Mouse (Mus musculus) limb, embryonic 11.5 days (tissue): ENCODE results near the gene Sox8. TPM values are rescaled to one million over a fixed set of nuclear protein-coding genes. Genes with fewer than 3 reads are reported as not detected.

ENCODE experiments used
- ATAC-seq: fragments of 200-750 bp; cut with Nextera tagmentation; 2 replicates; pipeline ENCODE4 v1.8.0; 2017; ENCODE audit warnings: low read depth; ENCODE audit not compliant: insufficient number of reproducible peaks, low FRiP score, low TSS enrichment
- DNase-seq: peaks from one replicate; pipeline ENCODE4 v3.0.0-alpha.2; 2015; ENCODE audit warnings: low spot score
- H3K27ac ChIP-seq: fragments of 300-500 bp; sonication (generic); replicated peaks from 2 replicates; pipeline ENCODE4 v1.5.1; 2014; ENCODE audit warnings: low read depth, mild to moderate bottlenecking, low read length
- H3K27me3 ChIP-seq: fragments of 300-500 bp; sonication (generic); 2 replicates; pipeline ENCODE4 v1.6.1; 2014; ENCODE audit warnings: mild to moderate bottlenecking, low read length, mixed read lengths; ENCODE audit not compliant: control insufficient read depth, insufficient read depth
- H3K36me3 ChIP-seq: fragments of 300-500 bp; sonication (generic); 2 replicates; pipeline ENCODE4 v1.6.1; 2014; ENCODE audit warnings: mild to moderate bottlenecking, low read length, moderate library complexity, mixed read lengths; ENCODE audit not compliant: control insufficient read depth, insufficient read depth
- H3K4me1 ChIP-seq: fragments of 300-500 bp; sonication (generic); 2 replicates; pipeline ENCODE4 v1.6.1; 2014; ENCODE audit warnings: low read length, mixed read lengths; ENCODE audit not compliant: control insufficient read depth, insufficient read depth
- H3K4me2 ChIP-seq: fragments of 300-500 bp; sonication (generic); 2 replicates; pipeline ENCODE4 v1.6.1; 2014; ENCODE audit warnings: low read depth, mild to moderate bottlenecking, moderate library complexity; ENCODE audit not compliant: severe bottlenecking
- H3K4me3 ChIP-seq: fragments of 300-500 bp; sonication (generic); 2 replicates; pipeline ENCODE4 v1.5.1; 2014; ENCODE audit warnings: low read depth, low read length
- H3K9ac ChIP-seq: fragments of 300-500 bp; sonication (generic); 2 replicates; pipeline ENCODE4 v1.6.1; 2014; ENCODE audit warnings: mild to moderate bottlenecking, low read length
- H3K9me3 ChIP-seq: fragments of 300-500 bp; sonication (generic); 2 replicates; pipeline ENCODE4 v1.6.1; 2016; ENCODE audit warnings: low read length; ENCODE audit not compliant: control insufficient read depth
- WGBS: fragments of 180-500 bp; shearing (Covaris S2); extraction: QIAGEN DNeasy Blood & Tissue Kit; methylation state at CpG from one replicate; pipeline ENCODE4 v1.1.7; 2014; 5-methylcytosine and 5-hydroxymethylcytosine counted together
- polyA plus RNA-seq: library from polyadenylated mRNA; unstranded; fragments of >200 nt; fragmentation: Nextera tagmentation; extraction: Ambion mirVana; gene quantifications from 2 replicates; pipeline ENCODE4 v1.2.1, GENCODE M21; 2014

Gene Sox8
- 7.1 and 8.8 TPM in 2 replicates for polyA plus RNA-seq

DNA sequence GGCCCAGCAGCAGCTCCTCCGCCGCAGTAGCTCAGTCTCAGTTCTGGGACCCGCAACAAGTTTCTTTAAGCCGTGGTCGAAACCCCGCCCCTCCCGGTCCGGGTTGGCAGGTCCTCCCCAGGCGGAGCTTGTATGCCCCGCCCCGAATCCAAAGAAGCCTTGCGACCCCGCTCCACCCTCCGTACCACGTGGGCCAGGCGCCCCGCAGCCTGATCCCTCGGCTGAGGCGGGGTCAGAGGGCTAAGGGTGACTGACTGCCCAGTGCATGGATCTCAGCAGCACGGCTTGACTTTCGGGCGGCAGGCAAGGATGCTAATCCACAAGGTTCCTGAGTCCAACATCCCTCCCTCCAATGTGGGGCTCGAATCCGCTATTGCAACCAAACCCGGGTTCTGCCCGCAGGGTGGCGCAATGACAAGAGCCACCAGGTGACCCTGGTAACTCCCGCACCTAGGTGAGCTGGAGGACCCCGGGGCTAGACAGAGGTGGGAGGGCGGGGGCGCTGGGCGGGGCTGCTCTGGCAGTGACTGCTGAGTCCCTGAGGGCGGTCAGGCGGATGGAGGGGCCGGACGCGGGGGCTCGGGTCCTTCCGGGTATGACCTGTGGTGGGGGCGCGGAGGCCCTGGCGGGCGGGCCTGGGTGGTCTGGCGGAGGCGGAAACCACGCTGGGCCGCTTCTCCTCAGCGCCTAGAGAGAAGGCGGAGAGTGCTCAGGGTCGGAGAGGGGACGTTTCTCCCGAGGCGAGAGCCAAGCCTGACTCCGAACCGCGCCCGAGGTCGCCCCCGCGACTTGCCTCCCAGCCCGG is at the start of gene Sox8:
TSS of gene Sox8 (minus strand) at position 39 of the 805 bp plus-strand sequence.
- H3K4me2 ChIP-seq = peak within 1 kb of the TSS; percentile 85
- H3K4me1 ChIP-seq = peaks cover 24% of the 10 kb centered on the region
- H3K9me3 ChIP-seq = no peaks in the 10 kb centered on the region
- H3K27me3 ChIP-seq = peaks cover 11% of the 10 kb centered on the region
- under 1% methylated on average over 58 of the region's 61 CpGs for WGBS
- ATAC-seq (peak; percentile 86), DNase-seq (peak; percentile 92)
- H3K27ac ChIP-seq = 0 out of 2 replicates have a peak within 1 kb of the TSS, but pooled peaks have one; percentile 42
- no peaks in the 10 kb centered on the region for H3K36me3 ChIP-seq
- peak within 1 kb of the TSS; percentile 49 for H3K4me3 ChIP-seq
- peak within 1 kb of the TSS; percentile 51 for H3K9ac ChIP-seq

DNA sequence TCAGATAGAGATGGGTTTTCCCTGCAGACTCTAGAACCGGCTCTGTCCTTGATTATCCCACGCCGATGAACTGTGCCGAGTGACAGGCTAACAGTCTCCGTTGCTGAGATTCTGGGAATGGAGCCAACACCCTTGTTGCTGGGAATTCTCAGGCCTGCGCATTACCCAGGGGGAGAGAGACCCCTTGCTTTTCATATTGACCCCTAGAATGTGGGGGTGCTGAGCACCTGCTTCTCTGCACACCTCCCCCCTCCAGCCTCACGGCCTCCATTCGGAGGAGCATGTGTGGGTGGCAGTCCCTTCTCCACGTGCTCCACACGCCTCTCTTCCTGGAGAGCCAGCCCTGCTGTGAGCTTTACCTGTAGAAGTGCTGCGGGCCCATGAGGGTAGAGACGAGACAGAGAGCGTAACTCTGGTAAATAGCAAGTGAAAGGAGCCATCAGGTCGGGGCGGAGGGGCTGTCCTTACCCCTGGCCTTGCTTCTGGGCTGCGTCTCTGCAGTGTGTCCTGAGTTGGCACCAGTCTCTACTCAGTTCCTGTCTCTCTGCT is 48.1 kb upstream of the Sox8 start:
- ATAC-seq = no peak

DNA sequence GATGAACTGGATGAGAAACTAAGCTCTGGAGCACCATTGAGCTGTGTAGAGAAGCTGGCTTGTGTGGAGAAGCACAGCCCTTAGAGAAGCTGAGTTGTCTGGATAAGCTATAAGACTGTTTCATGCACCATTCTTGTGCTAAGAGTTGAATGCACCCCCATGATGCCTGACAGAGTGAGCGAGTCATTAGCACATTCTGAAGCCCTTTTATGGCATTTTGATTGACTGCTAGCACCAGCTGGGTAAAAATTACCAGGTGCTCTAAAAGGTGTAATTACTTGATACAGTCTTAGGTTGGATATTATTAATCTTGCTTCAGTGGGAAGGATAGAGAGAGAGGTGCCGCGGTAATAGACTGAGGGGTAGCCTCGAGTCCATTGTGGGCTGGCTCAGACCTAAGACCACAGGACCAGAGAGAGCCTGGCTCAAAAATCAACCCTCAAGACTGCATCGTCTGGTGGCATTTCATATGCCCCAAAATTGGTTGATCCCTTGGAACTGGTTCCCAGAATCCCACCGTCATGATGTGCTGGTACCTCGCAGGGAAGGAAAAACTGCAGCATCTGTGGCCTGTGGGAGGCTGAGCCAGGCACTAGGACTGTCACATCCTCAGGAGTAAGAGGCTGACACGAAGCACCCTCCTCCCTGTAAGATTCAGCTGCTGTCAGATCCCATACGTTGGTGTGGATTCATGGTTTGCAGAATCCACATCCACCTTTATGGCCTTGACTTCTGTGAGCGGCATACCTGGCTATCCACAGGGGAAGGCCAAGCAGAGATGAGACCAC is 44.4 kb upstream of the Sox8 start:
- Histone ChIP-seq H3K4me2 (no peak overlapping the region), H3K27ac (no peak overlapping the region), H3K9ac (no peak overlapping the region), H3K9me3 (no peaks in the 10 kb centered on the region), H3K4me3 (no peak overlapping the region), H3K27me3 (no peaks in the 10 kb centered on the region), H3K4me1 (peaks cover 4% of the 10 kb centered on the region), H3K36me3 (no peaks in the 10 kb centered on the region)
- DNase-seq (no peak), ATAC-seq (no peak)
- 88% methylated on average over 10 of the region's 10 CpGs for WGBS

More for the DNA sequence above, 48.1 kb upstream of the Sox8 start:
- no peak for DNase-seq
- Histone ChIP-seq H3K4me1 (no peaks in the 10 kb centered on the region), H3K27me3 (no peaks in the 10 kb centered on the region), H3K27ac (no peak overlapping the region), H3K9ac (no peak overlapping the region), H3K36me3 (no peaks in the 10 kb centered on the region; the same call in 1 of the 2 replicates), H3K4me2 (no peak overlapping the region), H3K9me3 (no peaks in the 10 kb centered on the region), H3K4me3 (no peak overlapping the region)
- WGBS = 80% methylated on average over 16 of the region's 16 CpGs

DNA sequence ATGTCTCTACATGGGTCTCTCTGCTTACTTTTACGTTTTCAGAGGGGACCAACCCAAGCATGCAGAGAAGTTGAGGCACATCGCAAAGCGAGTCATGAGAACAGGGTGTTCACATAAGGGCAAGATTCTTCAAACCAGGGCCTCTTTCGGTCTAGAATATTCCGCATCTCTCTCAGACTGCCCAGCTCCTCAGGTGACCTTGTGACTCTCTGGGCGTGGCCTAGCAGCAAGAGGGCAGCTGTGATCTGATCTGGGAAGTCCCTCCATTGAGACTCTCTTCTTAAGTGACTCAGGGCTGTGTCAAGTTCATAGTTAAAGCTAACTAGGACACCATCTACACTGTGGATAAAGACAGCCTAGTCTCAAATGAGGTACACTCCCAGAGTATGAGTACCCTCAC is 42.8 kb upstream of the Sox8 start:
- no peak overlapping the region for H3K27ac ChIP-seq
- no peaks in the 10 kb centered on the region for H3K27me3 ChIP-seq
- DNase-seq (no peak), ATAC-seq (no peak)
- H3K9ac ChIP-seq = no peak overlapping the region
- no peak overlapping the region for H3K4me2 ChIP-seq
- no peaks in the 10 kb centered on the region; the same call in 1 of the 2 replicates for H3K36me3 ChIP-seq
- H3K4me3 ChIP-seq = no peak overlapping the region
- peaks cover 8% of the 10 kb centered on the region for H3K4me1 ChIP-seq
- no peaks in the 10 kb centered on the region for H3K9me3 ChIP-seq
- 95% methylated on average over 6 of the region's 6 CpGs for WGBS

DNA sequence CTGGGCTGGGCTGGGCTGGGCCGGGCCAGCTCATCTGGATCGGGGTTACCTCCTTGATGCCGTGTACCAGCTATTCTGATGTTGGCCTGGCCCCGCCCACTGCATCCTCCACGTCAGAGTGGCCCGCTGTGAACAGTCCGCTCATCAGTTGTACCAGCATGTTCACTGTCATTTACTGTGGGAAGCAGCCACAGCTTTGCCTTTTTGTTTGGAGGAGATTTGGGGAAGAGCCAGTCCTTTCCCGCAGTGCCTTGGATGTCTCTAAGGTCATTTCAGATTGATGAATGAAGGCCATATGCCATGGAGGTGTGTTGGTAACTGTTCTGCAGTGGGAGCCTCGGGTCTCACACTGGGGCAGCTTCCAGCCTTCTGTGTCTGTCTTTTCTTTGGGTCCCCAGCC is 42.1 kb upstream of the Sox8 start:
- no peak overlapping the region for H3K4me2 ChIP-seq
- peaks cover 2% of the 10 kb centered on the region; the same call in 1 of the 2 replicates for H3K36me3 ChIP-seq
- DNase-seq = no peak
- H3K9me3 ChIP-seq = no peaks in the 10 kb centered on the region
- WGBS = 75% methylated on average over 9 of the region's 9 CpGs
- H3K27me3 ChIP-seq = no peaks in the 10 kb centered on the region
- H3K9ac ChIP-seq = no peak overlapping the region
- H3K4me1 ChIP-seq = peaks cover 8% of the 10 kb centered on the region
- no peak overlapping the region for H3K27ac ChIP-seq
- H3K4me3 ChIP-seq = no peak overlapping the region
- ATAC-seq = no peak

DNA sequence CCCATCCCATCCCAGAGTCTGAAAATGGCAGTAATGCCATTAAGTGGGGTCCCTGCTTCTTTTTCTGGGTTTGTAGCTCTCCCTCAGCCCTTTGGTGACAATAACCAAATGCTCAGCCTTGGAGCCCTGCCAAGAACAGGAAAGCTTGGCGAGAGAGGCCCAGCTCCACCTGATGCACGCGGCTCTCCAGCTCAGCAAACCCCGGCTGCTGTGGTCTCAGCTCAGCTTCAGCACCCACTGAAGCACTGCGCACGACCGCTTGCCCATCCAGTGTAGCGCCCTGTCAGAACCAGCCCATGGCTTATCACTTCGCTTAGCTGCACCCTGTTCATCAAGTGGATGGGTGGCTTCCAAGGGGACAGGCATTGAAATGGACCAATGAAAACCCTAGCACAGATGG is 39.7 kb upstream of the Sox8 start:
- H3K27ac ChIP-seq = no peak overlapping the region
- 76% methylated on average over 9 of the region's 9 CpGs for WGBS
- H3K9me3 ChIP-seq = no peaks in the 10 kb centered on the region
- no peak overlapping the region for H3K9ac ChIP-seq
- no peak overlapping the region for H3K4me3 ChIP-seq
- no peak for DNase-seq
- no peak for ATAC-seq
- peaks cover 9% of the 10 kb centered on the region for H3K4me1 ChIP-seq
- peaks cover 2% of the 10 kb centered on the region; the same call in 1 of the 2 replicates for H3K36me3 ChIP-seq
- H3K4me2 ChIP-seq = no peak overlapping the region
- H3K27me3 ChIP-seq = no peaks in the 10 kb centered on the region

DNA sequence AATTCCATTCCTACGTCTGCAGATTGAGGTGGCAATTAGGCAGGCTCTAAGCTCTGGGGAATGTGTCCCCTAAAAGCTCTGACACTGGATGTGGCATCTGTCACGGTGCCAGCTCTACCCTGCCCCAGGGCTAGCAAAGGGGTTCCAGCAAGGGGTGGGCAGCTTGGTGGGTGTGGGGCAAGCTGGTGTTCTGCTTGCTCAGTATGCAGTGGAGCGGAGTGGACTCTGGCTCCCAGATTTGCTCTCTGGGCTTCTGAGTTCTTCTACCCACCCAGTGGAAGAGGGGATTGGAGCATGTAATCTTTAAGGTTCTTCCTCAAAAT is 39.0 kb upstream of the Sox8 start:
- no peak for DNase-seq
- peaks cover 2% of the 10 kb centered on the region; the same call in 1 of the 2 replicates for H3K36me3 ChIP-seq
- no peaks in the 10 kb centered on the region for H3K27me3 ChIP-seq
- H3K4me1 ChIP-seq = peaks cover 15% of the 10 kb centered on the region
- H3K4me3 ChIP-seq = no peak overlapping the region
- 67% methylated on average over 3 of the region's 3 CpGs for whole genome bisulfite sequencing
- H3K27ac ChIP-seq = no peak overlapping the region
- no peaks in the 10 kb centered on the region for H3K9me3 ChIP-seq
- H3K4me2 ChIP-seq = no peak overlapping the region
- no peak for ATAC-seq
- H3K9ac ChIP-seq = no peak overlapping the region

DNA sequence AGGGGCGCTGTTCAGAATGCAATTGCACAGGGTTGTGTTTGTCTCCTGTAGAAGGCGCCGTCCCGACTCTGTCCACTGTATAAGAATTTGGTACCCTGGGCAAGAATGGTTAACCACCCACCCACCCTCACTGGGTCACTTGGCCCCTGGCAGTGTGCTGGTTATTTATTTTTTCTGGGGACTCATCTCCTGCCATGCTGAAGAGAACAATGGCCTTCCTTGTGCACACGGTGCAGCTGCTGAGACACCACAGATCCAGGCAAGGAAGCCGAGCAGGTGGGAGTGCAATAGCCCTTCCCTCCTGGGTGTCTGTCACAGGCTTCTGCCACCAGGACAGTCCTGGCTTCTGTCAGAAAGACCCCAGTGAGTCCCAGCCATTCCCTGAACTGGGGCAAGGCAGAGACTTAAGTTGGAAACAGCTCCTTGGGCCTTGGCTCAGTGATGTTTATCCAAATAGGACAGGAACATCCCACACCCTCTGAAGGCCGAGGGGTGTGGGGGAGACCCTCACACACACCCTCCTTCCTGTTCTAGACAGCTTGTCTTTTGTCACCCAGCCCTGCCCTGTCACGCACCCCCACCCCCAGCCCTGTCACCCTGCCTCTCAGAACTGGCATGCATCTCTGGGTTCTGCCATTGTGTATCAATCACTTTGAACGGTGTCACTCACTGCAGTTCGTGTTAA is 38.5 kb upstream of the Sox8 start:
- DNase-seq (no peak), ATAC-seq (no peak)
- Histone ChIP-seq H3K9ac (0 out of 2 replicates have a peak overlapping the region, but pooled peaks have one; percentile 2), H3K4me2 (no peak overlapping the region), H3K9me3 (no peaks in the 10 kb centered on the region), H3K4me3 (no peak overlapping the region), H3K27me3 (no peaks in the 10 kb centered on the region), H3K36me3 (peaks cover 2% of the 10 kb centered on the region; the same call in 1 of the 2 replicates), H3K4me1 (peaks cover 18% of the 10 kb centered on the region), H3K27ac (no peak overlapping the region)
- WGBS = 78% methylated on average over 10 of the region's 10 CpGs
